Mouse (Mus musculus): ENCODE data around the gene Rgs6. TPM values are rescaled to one million over a fixed set of nuclear protein-coding genes. Genes with fewer than 3 reads are reported as not detected.

The Rgs6 gene
- total RNA-seq, 2 experiments from 2014 or later, result 13.7 to 15.8 TPM

DNA sequence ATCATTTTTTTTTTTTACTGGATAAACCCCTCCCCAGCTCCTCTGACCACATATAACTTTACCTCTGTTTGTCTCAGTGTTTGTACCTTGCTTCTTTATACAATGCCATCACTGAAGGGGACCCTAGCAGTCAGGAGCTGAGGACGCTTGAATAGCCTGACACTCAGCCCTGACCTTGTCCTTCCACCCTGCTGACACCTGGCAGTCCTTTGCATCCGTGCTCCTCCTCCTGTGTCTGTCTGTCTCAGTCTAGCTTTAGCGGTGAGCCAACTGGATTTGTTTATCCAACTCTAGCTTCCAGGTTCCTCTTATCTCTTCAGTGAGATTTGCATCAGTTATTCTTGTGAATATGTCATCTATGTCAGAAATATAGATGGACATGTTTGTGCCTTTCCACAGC, 156.7 kb downstream of the Rgs6 start:
- no peak for DNase-seq
- intact Hi-C loops (cut with DNase I), result no loop called here

GRCm38 (mm10) chr12:82747099-82747498, 159.0 kb downstream of the Rgs6 start:
- DNase-seq, result no peak
- intact Hi-C loops (cut with DNase I), result no loop called here

GRCm38 (mm10) chr12:82751846-82752245, 163.8 kb downstream of the Rgs6 start:
- intact Hi-C loops (cut with DNase I), result no loop called here
- no peak for DNase-seq

GRCm38 (mm10) chr12:82754501-82754900, 166.4 kb downstream of the Rgs6 start:
- DNase-seq, result no peak
- intact Hi-C loops (cut with DNase I), result no loop called here

DNA sequence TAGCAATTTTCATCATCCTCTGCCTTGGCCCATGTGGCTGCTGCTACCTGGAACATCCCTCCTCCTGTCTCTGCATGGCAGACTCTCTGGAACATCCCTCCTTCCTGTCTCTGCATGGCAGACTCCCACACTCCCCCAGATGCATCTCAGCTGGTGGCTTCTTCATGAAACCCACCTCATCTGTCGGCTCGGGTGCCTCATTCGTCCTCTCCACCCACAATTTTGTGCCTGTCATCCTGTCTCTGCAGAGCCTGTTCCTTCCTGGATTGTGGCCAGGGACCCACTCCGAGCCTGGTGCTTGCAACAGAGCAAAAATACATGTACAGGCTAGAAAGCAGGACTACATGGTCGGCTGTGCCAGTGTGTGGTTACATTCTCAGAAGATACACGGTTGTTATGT, 168.7 kb downstream of the Rgs6 start:
- peak in 1 of 2 experiments; percentile 22 for DNase-seq
- intact Hi-C loops (cut with DNase I), result no loop called here

DNA sequence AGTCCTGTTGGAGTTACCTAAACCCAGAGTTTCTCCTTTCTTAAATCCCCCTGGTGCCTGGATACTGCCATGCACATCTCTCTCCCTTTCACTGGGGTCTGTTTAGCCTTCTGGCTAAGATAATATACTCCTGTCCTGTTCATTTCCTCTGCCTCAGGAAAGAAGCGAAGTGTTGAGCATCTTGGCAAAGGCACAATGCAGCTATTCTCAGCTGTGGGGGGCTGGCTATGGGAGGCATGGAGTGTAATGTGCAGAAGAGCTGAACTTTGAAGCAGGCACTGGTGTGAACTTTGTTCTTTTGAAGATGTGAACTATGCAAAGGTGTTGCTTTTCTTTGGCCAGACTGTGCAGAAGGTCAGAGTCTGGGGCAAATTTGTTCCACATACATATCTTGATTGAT, 169.3 kb downstream of the Rgs6 start:
- intact Hi-C loops (cut with DNase I), result no loop called here
- DNase-seq, result no peak

GRCm38 (mm10) chr12:82762046-82762445, 174.0 kb downstream of the Rgs6 start:
- no peak for DNase-seq
- intact Hi-C loops (cut with DNase I), result no loop called here

DNA sequence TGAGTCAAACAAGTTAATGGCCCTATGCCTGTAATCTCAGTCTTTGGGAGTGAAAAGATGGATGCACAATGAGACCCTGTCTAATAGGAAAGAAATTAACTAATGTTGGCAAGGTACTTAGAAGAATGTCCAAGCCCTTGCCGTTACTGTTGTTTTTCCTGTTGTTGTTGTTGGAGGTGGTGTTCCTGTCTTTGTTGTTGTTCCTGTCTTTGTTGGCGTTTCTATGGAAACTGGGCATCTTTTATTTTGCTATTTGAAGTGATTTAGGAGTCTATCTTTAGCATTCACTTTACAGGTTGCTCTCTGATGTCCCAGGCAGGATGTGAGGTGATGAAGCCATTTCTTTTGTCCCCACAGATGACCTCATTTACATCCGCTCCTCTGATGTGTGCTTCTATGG, 180.6 kb downstream of the Rgs6 start:
- DNase-seq, result no peak
- intact Hi-C loops (cut with DNase I), result no loop called here

- no peak for DNase-seq
- intact Hi-C loops (cut with DNase I), result no loop called here
Observed at GRCm38 (mm10) chr12:82772215-82772614, 184.1 kb downstream of the Rgs6 start.

- no peak for DNase-seq
- intact Hi-C loops (cut with DNase I), result no loop called here
Observed at GRCm38 (mm10) chr12:82774576-82774975, 186.5 kb downstream of the Rgs6 start.

GRCm38 (mm10) chr12:82776686-82777085, 188.6 kb downstream of the Rgs6 start:
- intact Hi-C loops (cut with DNase I), result no loop called here

DNA sequence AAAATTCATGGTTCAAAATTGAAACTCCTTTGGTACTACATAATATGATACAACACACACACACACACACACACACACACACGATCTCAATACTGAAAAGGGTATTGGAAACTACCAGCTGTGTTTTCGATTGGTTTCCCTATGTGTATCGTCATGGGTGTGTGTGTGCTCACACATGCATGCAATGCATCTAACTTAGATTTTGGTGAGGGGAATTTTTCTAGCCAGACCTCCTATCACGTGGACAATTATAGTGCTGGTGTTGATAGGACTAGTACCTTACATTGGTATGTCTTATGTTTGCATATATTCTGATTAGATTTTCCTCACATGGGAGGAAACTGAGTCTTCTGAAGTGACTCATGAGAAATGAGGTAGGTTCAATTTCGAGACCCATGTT, 192.8 kb downstream of the Rgs6 start:
- DNase-seq, result no peak
- intact Hi-C loops (cut with DNase I), result no loop called here

More at GRCm38 (mm10) chr12:82776686-82777085, 188.6 kb downstream of the Rgs6 start:
- DNase-seq, result no peak

- intact Hi-C loops (cut with DNase I), result no loop called here
- DNase-seq, result no peak
Observed at GRCm38 (mm10) chr12:82781414-82781813, 193.3 kb downstream of the Rgs6 start.

GRCm38 (mm10) chr12:82792122-82792521, 204.0 kb downstream of the Rgs6 start:
- DNase-seq, result no peak

GRCm38 (mm10) chr12:82799892-82800291, 211.8 kb downstream of the Rgs6 start:
- intact Hi-C loops (cut with DNase I), result no loop called here

More at GRCm38 (mm10) chr12:82792122-82792521, 204.0 kb downstream of the Rgs6 start:
- intact Hi-C loops (cut with DNase I), result no loop called here

GRCm38 (mm10) chr12:82801736-82802135, 213.6 kb downstream of the Rgs6 start:
- intact Hi-C loops (cut with DNase I), result no loop called here
- no peak for DNase-seq

More at GRCm38 (mm10) chr12:82799892-82800291, 211.8 kb downstream of the Rgs6 start:
- DNase-seq, result no peak

DNA sequence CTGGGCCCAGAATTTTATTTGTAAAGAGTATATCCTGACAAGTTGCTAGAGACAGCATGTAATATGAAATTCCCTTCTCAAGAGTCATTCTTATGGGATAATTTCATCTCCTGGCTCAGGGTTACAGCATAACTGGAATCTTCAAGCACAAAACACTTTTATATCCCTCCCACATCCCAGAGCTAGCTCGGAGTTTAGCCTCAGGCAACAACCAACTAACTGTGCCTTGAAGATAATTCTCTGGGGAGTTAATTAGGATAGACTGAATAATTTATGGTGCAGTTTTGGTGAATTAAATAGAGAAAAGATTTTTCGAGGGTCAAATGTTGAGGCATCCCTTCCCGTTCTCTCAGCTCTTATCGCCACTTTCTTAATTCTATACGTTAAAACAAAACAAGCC, 214.6 kb downstream of the Rgs6 start:
- no peak for DNase-seq
- intact Hi-C loops (cut with DNase I), result no loop called here

- DNase-seq, result no peak
- intact Hi-C loops (cut with DNase I), result no loop called here
Observed at GRCm38 (mm10) chr12:82805167-82805566, 217.1 kb downstream of the Rgs6 start.

GRCm38 (mm10) chr12:82810631-82811030, 222.5 kb downstream of the Rgs6 start:
- DNase-seq, result no peak

GRCm38 (mm10) chr12:82815982-82816381, 227.9 kb downstream of the Rgs6 start:
- DNase-seq, result no peak
- intact Hi-C loops (cut with DNase I), result no loop called here

More at GRCm38 (mm10) chr12:82810631-82811030, 222.5 kb downstream of the Rgs6 start:
- intact Hi-C loops (cut with DNase I), result no loop called here

DNA sequence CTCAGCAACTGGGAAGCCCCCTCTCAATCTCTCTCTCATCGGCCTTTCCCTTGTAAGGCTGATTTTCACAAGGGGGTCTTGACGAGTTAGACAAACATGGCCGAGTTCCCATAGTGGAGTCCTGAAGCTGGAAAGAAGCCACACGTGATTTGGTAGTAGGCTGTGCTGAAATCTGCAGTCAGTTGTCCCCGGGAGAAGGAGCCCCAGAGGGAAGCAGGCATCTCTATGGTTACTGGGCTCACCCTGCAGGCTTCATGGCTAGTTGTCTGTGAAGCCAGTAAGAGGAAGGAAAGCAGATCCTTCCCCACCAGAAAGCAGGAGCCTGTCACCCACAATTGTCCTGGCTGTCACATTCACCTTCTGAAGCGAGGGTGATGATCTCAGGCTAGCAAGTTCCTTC, 231.2 kb downstream of the Rgs6 start:
- no peak for DNase-seq
- intact Hi-C loops (cut with DNase I), result no loop called here

- DNase-seq, result no peak
- intact Hi-C loops (cut with DNase I), result no loop called here
Observed at GRCm38 (mm10) chr12:82819991-82820390, 231.9 kb downstream of the Rgs6 start.

Data from heart, postnatal 14 days (tissue).